Mouse (Mus musculus) heart, embryonic 10.5 days (tissue): ENCODE data around the gene Cd151. TPM values are rescaled to one million over a fixed set of nuclear protein-coding genes. Genes with fewer than 3 reads are reported as not detected.

ENCODE experiments used
- DNase-seq: peaks from one replicate; pipeline ENCODE4 v3.0.0-alpha.2; 2017; ENCODE audit warnings: low spot score
- H3K27ac ChIP-seq: fragments of 300-500 bp; sonication (generic); 2 replicates; pipeline ENCODE4 v1.5.1; 2016; ENCODE audit warnings: mild to moderate bottlenecking
- H3K27me3 ChIP-seq: fragments of 300-500 bp; sonication (generic); 2 replicates; pipeline ENCODE4 v1.6.1; 2016; ENCODE audit warnings: mild to moderate bottlenecking; ENCODE audit not compliant: poor library complexity, insufficient read depth, severe bottlenecking
- H3K36me3 ChIP-seq: fragments of 300-500 bp; sonication (generic); 2 replicates; pipeline ENCODE4 v1.6.1; 2016; ENCODE audit warnings: mild to moderate bottlenecking, moderate library complexity
- H3K4me1 ChIP-seq: fragments of 300-500 bp; sonication (generic); 2 replicates; pipeline ENCODE4 v1.6.1; 2016; ENCODE audit warnings: mild to moderate bottlenecking
- H3K4me3 ChIP-seq: fragments of 300-500 bp; sonication (generic); 2 replicates; pipeline ENCODE4 v1.5.1; 2016; ENCODE audit warnings: mild to moderate bottlenecking, moderate library complexity
- H3K9me3 ChIP-seq: fragments of 300-500 bp; sonication (generic); 2 replicates; pipeline ENCODE4 v1.6.1; 2016; ENCODE audit warnings: mild to moderate bottlenecking, moderate library complexity
- WGBS: fragments of 180-500 bp; shearing (Covaris S2); methylation state at CpG from one replicate; pipeline ENCODE4 v1.1.7; 2016; 5-methylcytosine and 5-hydroxymethylcytosine counted together
- polyA plus RNA-seq: library from polyadenylated mRNA; unstranded; fragments of >200 nt; fragmentation: Nextera tagmentation; extraction: Ambion mirVana; gene quantifications from 2 replicates; pipeline ENCODE4 v1.2.1, GENCODE M21; 2016

Cd151 gene
- polyA plus RNA-seq, 1 experiment from 2014 or later: 23.1 TPM

- no peaks in the 10 kb centered on the region for H3K9me3 ChIP-seq
- peak overlapping the region; percentile 92 for H3K4me3 ChIP-seq
- peaks cover 60% of the 10 kb centered on the region for H3K4me1 ChIP-seq
- peaks cover 36% of the 10 kb centered on the region for H3K36me3 ChIP-seq
- peak overlapping the region; percentile 99; the same call in 1 of the 2 replicates for H3K27ac ChIP-seq
- H3K27me3 ChIP-seq: no peaks in the 10 kb centered on the region
- no peak for DNase-seq
- 10% methylated on average over 5 of the region's 5 CpGs for WGBS
Measured at GRCm38 (mm10) chr7:141474160-141474559, 7.0 kb downstream of the Cd151 start.

DNA sequence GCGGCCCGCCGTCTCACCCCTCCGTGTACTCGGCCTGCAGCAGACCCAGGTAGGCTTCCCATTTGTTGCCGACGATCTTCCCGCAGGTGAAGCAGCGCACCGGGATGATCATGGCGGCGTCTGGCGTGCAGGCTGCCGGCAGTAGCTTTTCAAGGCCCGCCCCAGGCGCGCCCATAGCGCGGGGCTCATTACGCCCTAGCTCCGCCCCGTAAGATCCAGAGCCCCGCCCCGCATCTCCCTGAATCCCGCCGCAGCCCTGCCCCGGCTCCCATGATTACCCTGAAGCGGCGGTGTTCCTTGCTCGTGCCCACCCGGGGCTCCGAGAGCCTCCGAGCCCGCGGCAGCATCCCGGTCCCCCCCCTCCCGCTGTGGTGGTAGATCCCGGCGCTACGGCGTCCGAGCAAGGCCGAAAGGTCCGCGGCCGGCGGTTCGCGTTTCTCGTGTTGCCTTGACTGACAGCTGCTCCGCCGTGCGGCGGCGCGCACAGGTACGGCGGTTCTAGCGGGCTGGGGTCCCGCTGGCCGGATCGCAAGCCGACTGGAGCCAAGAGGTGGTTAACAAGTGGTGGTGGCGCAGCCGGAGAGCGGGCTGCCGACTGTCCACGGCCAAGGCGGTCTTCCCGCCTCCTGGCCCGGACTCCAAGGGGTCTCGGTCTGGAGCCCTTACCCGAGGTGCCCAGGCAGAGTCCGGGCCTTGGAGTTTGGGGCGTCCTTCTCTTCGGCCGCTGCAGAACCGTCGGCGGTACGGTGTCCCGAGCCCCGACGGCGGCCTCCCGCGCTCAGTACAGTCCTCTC is 8.0 kb downstream of the Cd151 start, which contains the start of the genes Polr2l and Tspan4:
Gene Polr2l, minus strand, starts transcription at position 122 of the 794 bp plus-strand sequence.
Gene Tspan4, plus strand, starts transcription at position 230 of the 794 bp plus-strand sequence.
- peak within 1 kb of the TSS; percentile 99 for H3K27ac ChIP-seq
- H3K4me3 ChIP-seq: peak within 1 kb of the TSS; percentile 92
- under 1% methylated on average over 87 of the region's 87 CpGs for WGBS
- peaks cover 25% of the 10 kb centered on the region for H3K36me3 ChIP-seq
- no peaks in the 10 kb centered on the region for H3K27me3 ChIP-seq
- no peaks in the 10 kb centered on the region for H3K9me3 ChIP-seq
- peak; percentile 94 for DNase-seq
- peaks cover 50% of the 10 kb centered on the region for H3K4me1 ChIP-seq

GRCm38 (mm10) chr7:141475805-141476158 is 8.6 kb downstream of the Cd151 start:
- Histone ChIP-seq H3K4me1 (peaks cover 52% of the 10 kb centered on the region), H3K4me3 (peak overlapping the region; percentile 92), H3K27me3 (no peaks in the 10 kb centered on the region), H3K27ac (peak overlapping the region; percentile 99), H3K36me3 (peaks cover 20% of the 10 kb centered on the region), H3K9me3 (no peaks in the 10 kb centered on the region)
- no peak for DNase-seq
- WGBS: under 1% methylated on average over 12 of the region's 12 CpGs

DNA sequence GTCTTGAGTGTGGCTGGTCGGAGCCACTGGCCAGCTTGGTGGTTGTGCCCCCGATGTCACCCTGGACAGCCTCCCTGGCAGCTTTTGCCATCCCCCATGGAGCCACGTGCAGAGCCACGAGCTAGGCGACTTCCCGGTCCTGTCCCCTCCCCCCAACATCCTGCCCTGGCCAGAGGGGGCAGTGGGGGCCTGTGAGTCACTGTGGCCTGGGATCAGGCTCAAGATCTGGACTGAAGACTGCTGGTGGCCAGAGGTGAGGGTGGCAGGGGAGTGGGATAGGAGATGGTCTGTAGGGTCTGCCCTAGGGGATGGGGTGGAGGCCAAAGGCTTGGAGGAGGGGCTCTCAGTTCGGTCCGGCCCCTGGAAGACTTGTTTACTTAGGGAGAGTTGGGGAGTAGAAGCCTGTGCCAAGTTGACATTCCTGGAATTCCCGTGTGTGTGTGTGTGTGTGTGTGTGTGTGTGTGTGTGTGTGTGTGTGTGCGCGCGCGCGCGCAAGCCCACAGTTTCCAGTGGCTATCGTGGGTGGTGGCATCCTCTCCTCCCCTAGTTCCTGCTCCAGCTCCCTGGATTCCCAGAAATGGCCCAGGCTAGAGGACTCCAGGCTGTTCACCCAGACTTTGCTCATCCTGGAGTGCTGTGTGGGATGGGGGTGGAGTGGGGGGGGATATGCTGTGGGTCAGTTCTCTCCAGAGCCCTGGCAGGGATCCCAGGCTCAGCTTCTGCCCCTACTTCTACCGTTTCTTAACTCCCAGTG is 9.2 kb downstream of the Cd151 start:
- H3K4me1 ChIP-seq: peaks cover 58% of the 10 kb centered on the region
- H3K4me3 ChIP-seq: peak overlapping the region; percentile 92
- peaks cover 13% of the 10 kb centered on the region for H3K36me3 ChIP-seq
- no peaks in the 10 kb centered on the region for H3K27me3 ChIP-seq
- peak overlapping the region; percentile 99 for H3K27ac ChIP-seq
- WGBS: under 1% methylated on average over 17 of the region's 17 CpGs
- H3K9me3 ChIP-seq: no peaks in the 10 kb centered on the region
- DNase-seq: peak; percentile 92

DNA sequence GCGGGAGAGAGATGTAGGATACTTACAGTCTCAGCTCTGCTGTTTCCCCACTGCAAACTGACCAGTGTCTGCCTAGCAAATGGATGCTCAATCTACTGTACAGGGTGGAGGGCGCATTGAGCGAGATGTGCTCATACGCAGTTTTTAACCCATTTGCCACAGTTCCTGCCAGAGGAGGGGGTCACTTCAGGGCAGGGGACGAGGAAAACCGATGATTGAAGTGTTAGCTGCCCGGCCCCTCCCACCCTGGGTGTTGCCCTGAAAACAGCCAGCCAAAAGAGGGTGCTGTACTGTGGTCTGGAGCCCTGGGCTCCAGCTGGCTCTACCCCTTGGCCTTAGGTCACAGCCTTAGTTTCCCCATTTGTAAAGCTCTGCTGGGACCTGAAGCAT is 9.8 kb downstream of the Cd151 start:
- Histone ChIP-seq H3K4me1 (peaks cover 64% of the 10 kb centered on the region), H3K4me3 (peak overlapping the region; percentile 92), H3K27ac (peak overlapping the region; percentile 99), H3K9me3 (no peaks in the 10 kb centered on the region), H3K36me3 (peaks cover 10% of the 10 kb centered on the region), H3K27me3 (no peaks in the 10 kb centered on the region)
- WGBS: 19% methylated on average over 7 of the region's 7 CpGs
- no peak for DNase-seq

DNA sequence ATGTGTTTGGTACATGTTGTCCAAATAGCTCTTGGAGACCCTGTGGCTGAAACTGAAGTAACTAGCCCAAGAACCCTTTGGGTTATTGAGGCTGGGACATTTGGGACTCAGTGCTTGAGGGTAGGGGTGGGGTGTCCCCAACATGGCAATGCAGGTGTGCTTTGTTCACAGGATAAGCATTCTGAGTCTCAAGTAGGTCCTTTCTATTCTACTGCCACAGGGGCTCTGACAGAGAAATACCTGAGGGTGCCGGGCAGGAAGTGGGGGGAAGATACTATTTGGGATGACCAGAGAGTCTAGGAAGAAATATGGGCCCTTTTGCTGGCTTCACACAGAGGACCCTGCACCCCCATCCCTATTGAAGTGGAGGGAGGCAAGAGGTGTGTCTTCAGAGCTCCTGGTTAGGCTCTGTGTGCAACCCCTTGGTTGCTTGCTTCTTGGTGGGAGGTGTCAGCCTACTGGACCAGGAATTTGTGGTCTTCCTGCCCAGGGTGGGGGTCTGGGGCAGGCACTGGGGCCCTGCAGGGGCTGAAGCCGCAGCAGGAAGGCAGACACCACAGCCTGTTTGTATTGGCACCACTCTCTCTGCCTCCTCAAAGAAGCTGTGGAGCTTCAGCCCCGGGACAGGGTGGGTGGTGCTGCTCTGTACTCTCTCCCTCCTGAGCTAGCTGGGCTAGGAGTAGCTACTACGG is 10.5 kb downstream of the Cd151 start:
- Histone ChIP-seq H3K27me3 (peaks cover 4% of the 10 kb centered on the region), H3K4me1 (peaks cover 71% of the 10 kb centered on the region), H3K4me3 (peak overlapping the region; percentile 92), H3K36me3 (peaks cover 2% of the 10 kb centered on the region), H3K9me3 (no peaks in the 10 kb centered on the region), H3K27ac (peak overlapping the region; percentile 99)
- 50% methylated on average over 4 of the region's 4 CpGs for WGBS
- no peak for DNase-seq

DNA sequence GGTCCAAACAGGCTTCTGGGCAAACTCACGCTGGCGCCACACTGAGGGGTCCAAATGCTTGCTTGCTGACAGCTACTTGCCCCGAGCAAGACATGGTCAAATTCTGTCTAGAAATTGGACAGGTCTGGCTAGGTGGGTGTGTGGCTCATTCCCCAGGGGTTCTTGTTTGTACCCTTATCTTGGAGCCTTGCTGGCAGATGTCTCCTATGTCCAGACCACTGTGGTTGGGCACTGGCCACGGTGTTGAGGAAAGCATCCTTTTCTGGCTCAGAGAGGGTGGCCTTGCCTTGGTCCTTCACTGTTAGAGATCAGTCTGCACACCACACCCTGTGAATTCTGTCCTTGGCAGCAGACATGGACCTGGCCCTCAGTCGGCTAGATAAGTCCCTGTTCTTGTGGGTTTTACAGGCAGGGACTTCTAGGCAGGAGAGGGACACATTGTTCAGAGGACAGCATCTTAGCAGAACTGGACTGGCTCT is 11.1 kb downstream of the Cd151 start:
- 62% methylated on average over 5 of the region's 5 CpGs for WGBS
- no peak for DNase-seq
- no peaks in the 10 kb centered on the region for H3K9me3 ChIP-seq
- peak overlapping the region; percentile 92; the same call in 1 of the 2 replicates for H3K4me3 ChIP-seq
- peak overlapping the region; percentile 99 for H3K27ac ChIP-seq
- peaks cover 72% of the 10 kb centered on the region for H3K4me1 ChIP-seq
- peaks cover 10% of the 10 kb centered on the region for H3K27me3 ChIP-seq
- H3K36me3 ChIP-seq: no peaks in the 10 kb centered on the region

DNA sequence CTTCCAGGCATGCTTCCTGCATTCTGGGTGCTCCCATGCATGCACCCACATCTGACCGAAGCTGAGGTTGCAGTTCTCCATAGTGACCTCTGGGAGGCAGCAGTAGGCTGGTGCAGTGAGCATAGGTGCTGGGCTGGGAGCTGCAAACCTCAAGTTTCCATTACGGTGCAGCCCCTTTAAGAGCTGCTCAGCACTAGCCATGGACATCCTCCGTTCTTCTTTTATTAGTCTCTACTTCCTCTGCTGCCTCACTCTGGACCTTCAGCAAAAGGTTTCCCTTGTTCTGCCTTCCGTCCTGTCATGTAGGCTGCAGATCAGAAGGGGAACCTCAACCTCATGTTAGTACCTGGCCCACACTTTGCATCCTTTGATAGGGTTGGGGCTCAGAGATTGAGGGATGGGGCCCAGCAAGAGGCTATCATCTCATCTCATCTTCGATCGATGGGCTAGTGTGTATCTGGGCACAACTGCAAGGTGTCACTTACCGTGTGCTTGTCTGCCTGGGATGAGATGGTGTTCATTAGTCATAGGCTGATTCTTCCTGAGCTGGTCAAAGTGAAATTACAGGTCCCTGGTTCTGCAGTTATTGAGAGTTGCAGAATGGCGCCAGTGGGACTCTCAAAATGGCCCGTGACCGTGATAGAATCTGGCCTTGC is 13.8 kb downstream of the Cd151 start:
- Histone ChIP-seq H3K27me3 (peaks cover 15% of the 10 kb centered on the region), H3K36me3 (no peaks in the 10 kb centered on the region), H3K4me3 (peak overlapping the region; percentile 73), H3K27ac (no peak overlapping the region), H3K4me1 (peaks cover 57% of the 10 kb centered on the region), H3K9me3 (no peaks in the 10 kb centered on the region)
- 12% methylated on average over 10 of the region's 10 CpGs for WGBS
- peak; percentile 87 for DNase-seq

DNA sequence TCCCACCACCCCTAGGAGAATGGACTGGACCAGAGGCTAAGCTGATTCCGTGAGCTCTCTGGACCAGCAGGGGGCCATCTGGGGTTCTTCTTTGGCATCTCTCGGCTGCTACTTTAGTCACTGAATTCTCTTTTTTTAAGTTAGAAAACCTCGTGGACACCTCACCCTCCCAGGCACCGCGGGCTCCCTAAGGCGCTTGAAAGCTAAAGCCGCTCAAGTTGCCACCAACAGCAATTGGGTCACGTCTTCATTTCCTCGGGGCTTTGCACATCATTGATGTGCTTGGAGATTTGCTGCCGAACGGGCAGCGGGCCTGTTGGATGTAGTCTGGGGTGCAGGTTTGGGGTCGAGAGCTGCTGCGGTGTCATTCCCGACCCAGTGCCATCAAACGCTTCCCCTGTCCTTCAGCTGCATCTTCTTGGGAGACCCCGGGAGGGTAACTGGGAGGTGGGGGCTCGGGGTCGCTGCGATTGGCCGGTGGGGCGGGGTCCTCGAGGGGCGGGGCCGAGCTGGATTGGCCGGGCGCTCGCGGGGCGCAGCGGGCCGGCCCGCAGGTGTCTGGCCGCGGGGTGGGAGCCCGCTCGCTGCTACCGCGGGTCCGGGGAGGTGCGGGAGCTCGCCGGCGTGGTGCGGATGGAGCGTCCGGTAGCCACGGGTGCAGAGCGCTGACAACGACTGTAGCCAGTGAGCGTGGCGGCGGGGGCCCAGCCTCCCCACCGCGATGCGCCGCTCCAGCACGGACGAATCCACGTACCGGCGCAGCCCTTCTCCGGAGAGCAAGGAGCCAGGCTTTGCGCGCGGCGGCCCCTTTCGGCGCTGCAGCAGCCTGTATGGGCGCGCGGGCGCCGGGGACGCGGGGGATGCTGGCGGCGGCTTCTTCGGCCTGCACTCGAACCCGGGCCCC is 14.6 kb downstream of the Cd151 start:
- H3K4me3 ChIP-seq: peak overlapping the region; percentile 73
- H3K4me1 ChIP-seq: peaks cover 49% of the 10 kb centered on the region
- peaks cover 4% of the 10 kb centered on the region; the same call in 1 of the 2 replicates for H3K36me3 ChIP-seq
- H3K27ac ChIP-seq: peak overlapping the region; percentile 75
- DNase-seq: no peak
- WGBS: 2% methylated on average over 81 of the region's 81 CpGs
- H3K27me3 ChIP-seq: peaks cover 15% of the 10 kb centered on the region
- H3K9me3 ChIP-seq: no peaks in the 10 kb centered on the region

DNA sequence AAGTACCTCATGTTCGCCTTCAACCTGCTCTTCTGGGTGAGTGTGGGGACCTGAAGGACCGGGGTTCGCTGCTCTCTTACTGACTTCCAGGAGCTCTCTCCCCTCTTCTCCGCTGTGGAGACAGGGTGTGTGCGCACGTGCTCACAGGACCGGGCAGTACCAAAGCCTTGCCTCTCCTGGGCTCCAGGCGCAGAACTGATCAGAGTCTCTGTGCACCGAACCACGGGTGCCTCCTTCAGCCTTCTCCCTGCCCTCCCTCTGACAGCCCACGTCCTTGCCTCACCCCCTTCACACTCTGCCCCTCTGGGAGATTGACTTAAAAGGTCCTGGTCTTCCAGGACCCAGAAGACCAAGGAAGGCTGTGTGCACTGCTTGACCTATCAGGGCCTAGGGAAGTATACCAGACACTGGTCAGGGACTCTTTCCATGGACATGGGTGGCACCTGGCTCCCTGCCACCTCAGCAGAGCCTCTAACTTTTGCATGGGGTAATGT is 15.4 kb downstream of the Cd151 start:
- H3K27ac ChIP-seq: peak overlapping the region; percentile 75; the same call in 1 of the 2 replicates
- 13% methylated on average over 11 of the region's 11 CpGs for WGBS
- peak overlapping the region; percentile 73 for H3K4me3 ChIP-seq
- peaks cover 15% of the 10 kb centered on the region for H3K27me3 ChIP-seq
- peaks cover 10% of the 10 kb centered on the region; the same call in 1 of the 2 replicates for H3K36me3 ChIP-seq
- peaks cover 41% of the 10 kb centered on the region for H3K4me1 ChIP-seq
- DNase-seq: no peak
- no peaks in the 10 kb centered on the region for H3K9me3 ChIP-seq

DNA sequence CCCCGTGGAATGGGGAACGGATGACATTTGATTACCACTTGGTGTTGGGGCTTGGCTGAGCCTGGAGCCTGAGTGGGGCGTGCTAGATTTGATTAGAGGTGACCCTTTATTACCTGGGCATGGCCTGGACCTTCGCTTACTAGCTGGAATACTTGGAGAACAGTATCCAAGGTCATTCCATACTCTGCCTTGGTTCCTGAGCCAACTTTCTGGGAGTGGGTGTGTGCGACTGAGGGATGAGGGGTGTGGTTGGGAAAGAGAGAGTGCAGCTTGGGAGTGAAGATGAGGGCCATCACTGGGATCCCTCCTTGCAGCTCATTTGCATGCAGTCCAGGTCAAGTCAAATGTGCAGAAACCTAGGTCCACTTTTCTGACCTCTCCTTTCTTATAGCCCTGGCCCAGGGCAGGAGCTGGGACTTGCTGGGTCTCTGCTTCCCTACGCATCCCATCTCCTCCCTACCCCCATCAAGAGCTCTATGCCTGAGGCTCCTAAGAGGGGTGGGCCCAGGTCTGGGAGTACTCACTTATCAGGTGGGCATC is 16.0 kb downstream of the Cd151 start:
- Histone ChIP-seq H3K27ac (no peak overlapping the region), H3K4me1 (peaks cover 35% of the 10 kb centered on the region), H3K27me3 (peaks cover 15% of the 10 kb centered on the region), H3K9me3 (no peaks in the 10 kb centered on the region), H3K4me3 (no peak overlapping the region), H3K36me3 (peaks cover 10% of the 10 kb centered on the region; the same call in 1 of the 2 replicates)
- 82% methylated on average over 6 of the region's 6 CpGs for WGBS
- no peak for DNase-seq
